Mouse (Mus musculus) lung, embryonic 14.5 days (tissue): Measurements from ENCODE around the gene Frmpd1. TPM values are rescaled to one million over a fixed set of nuclear protein-coding genes. Genes with fewer than 3 reads are reported as not detected.

Experiments
- ATAC-seq: fragments of 200-750 bp; cut with Nextera tagmentation; 2 replicates; pipeline ENCODE4 v1.8.0; 2017; ENCODE audit warnings: mild to moderate bottlenecking, moderate TSS enrichment, moderate library complexity; ENCODE audit not compliant: insufficient read depth
- DNase-seq: peaks from one replicate; pipeline ENCODE4 v3.0.0-alpha.2; 2015
- H3K27ac ChIP-seq: fragments of 300-500 bp; sonication (generic); 2 replicates; pipeline ENCODE4 v1.5.1; 2014; ENCODE audit warnings: low read depth, mild to moderate bottlenecking, moderate library complexity
- H3K27me3 ChIP-seq: fragments of 300-500 bp; sonication (generic); 2 replicates; pipeline ENCODE4 v1.6.1; 2014; ENCODE audit warnings: low read length, control low read depth; ENCODE audit not compliant: insufficient read depth
- H3K36me3 ChIP-seq: fragments of 300-500 bp; sonication (generic); 2 replicates; pipeline ENCODE4 v1.6.1; 2014; ENCODE audit warnings: control low read depth; ENCODE audit not compliant: insufficient read depth
- H3K4me1 ChIP-seq: fragments of 300-500 bp; sonication (generic); 2 replicates; pipeline ENCODE4 v1.6.1; 2014; ENCODE audit warnings: antibody characterized with exemption, control low read depth; ENCODE audit not compliant: insufficient read depth
- H3K4me2 ChIP-seq: fragments of 300-500 bp; sonication (generic); 2 replicates; pipeline ENCODE4 v1.6.1; 2014; ENCODE audit warnings: mild to moderate bottlenecking
- H3K4me3 ChIP-seq: fragments of 300-500 bp; sonication (generic); 2 replicates; pipeline ENCODE4 v1.5.1; 2014; ENCODE audit warnings: low read depth, low read length
- H3K9ac ChIP-seq: fragments of 300-500 bp; sonication (generic); 2 replicates; pipeline ENCODE4 v1.6.1; 2014
- H3K9me3 ChIP-seq: fragments of 300-500 bp; sonication (generic); 2 replicates; pipeline ENCODE4 v1.6.1; 2016; ENCODE audit warnings: low read depth, low read length, control low read depth
- CTCF ChIP-seq: IDR thresholded peaks from 2 replicates; pipeline ENCODE4 v1.5.1; 2016; ENCODE audit warnings: antibody characterized with exemption, low read depth
- WGBS: fragments of 180-500 bp; shearing (Covaris S2); extraction: QIAGEN DNeasy Blood & Tissue Kit; methylation state at CpG from one replicate; pipeline ENCODE4 v1.1.7; 2014; 5-methylcytosine and 5-hydroxymethylcytosine counted together
- polyA plus RNA-seq: library from polyadenylated mRNA; unstranded; fragments of >200 nt; fragmentation: Nextera tagmentation; extraction: Ambion mirVana; gene quantifications from 2 replicates; pipeline ENCODE4 v1.2.1, GENCODE M21; 2014

Gene Frmpd1
- polyA plus RNA-seq, 1 experiment from 2014 or later: 0.18 TPM

DNA sequence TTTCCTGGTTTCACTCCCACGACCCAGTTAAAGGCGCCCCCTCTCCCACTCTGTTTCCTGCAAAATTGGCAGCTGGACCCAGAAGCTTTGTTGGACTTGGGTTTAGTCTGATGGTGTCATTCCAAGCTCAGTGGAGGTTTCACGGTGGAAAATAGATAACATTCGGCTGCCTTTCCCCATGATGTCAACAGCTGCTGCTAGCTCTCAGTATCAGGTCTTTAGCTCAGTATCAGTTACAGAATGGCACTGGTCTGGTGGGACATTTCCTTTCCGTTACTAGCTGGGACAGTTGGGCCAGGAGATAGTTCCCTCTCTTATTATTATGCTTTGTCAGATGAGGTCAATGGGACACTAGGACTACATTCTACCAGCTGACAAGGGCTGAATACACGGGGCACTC is 23.9 kb upstream of the Frmpd1 start:
- 52% methylated on average over 6 of the region's 6 CpGs for WGBS
- H3K27me3 ChIP-seq: no peaks in the 10 kb centered on the region
- H3K9me3 ChIP-seq: no peaks in the 10 kb centered on the region
- H3K4me1 ChIP-seq: no peaks in the 10 kb centered on the region
- H3K4me3 ChIP-seq: no peak overlapping the region
- H3K9ac ChIP-seq: no peak overlapping the region
- DNase-seq (no peak), ATAC-seq (no peak)
- H3K4me2 ChIP-seq: no peak overlapping the region
- no peak for TF ChIP-seq CTCF
- H3K36me3 ChIP-seq: no peaks in the 10 kb centered on the region
- no peak overlapping the region for H3K27ac ChIP-seq

DNA sequence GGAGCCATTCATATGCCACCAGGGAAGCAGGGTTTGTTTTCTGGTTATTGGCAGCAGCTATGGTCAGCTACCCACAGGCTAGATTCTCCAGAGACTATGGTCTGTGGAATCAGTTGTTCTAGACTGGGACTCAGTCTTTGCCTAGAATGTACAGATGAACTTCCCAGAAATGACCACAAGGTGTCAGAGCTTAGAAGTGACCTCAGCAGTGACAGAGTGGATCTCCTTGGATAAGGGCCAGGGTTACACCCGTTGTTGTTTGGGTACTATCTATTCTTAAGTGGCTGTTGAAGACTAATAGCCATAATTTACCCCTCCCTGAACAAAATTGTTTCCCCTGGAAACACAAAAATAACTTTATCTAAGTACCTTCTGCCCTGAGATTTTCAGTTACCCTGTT is 21.0 kb upstream of the Frmpd1 start:
- no peaks in the 10 kb centered on the region for H3K4me1 ChIP-seq
- no peak overlapping the region for H3K27ac ChIP-seq
- H3K4me2 ChIP-seq: no peak overlapping the region
- H3K27me3 ChIP-seq: no peaks in the 10 kb centered on the region
- WGBS: 3% methylated on average over 1 of the region's 1 CpGs
- H3K9me3 ChIP-seq: no peaks in the 10 kb centered on the region
- no peak; the same call in 1 of the 2 replicates for ATAC-seq
- peak; percentile 63 for TF ChIP-seq CTCF
- no peaks in the 10 kb centered on the region for H3K36me3 ChIP-seq
- no peak overlapping the region for H3K9ac ChIP-seq
- no peak overlapping the region for H3K4me3 ChIP-seq
- peak; percentile 68 for DNase-seq

DNA sequence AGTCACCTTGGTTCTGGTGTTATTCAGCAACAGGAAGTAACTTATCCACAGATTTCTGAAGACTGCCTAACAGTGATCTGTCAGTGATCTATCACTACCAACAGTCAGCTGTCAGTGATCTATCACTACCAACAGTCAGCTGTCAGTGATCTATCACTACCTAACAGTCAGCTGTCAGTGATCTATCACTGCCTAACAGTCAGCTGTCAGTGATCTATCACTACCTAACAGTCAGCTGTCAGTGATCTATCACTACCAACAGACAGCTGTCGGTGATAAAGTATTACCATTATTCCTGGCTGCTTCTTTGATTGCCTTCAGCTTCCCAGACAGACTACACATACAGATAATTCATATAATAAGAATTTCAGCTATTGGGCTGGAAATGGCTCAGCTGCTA is 19.2 kb upstream of the Frmpd1 start:
- Histone ChIP-seq H3K4me1 (no peaks in the 10 kb centered on the region), H3K36me3 (no peaks in the 10 kb centered on the region), H3K27ac (no peak overlapping the region), H3K4me3 (no peak overlapping the region), H3K27me3 (no peaks in the 10 kb centered on the region), H3K9ac (no peak overlapping the region), H3K4me2 (no peak overlapping the region), H3K9me3 (no peaks in the 10 kb centered on the region)
- DNase-seq (peak; percentile 17), ATAC-seq (no peak)
- 90% methylated on average over 1 of the region's 1 CpGs for WGBS
- TF ChIP-seq CTCF: no peak

DNA sequence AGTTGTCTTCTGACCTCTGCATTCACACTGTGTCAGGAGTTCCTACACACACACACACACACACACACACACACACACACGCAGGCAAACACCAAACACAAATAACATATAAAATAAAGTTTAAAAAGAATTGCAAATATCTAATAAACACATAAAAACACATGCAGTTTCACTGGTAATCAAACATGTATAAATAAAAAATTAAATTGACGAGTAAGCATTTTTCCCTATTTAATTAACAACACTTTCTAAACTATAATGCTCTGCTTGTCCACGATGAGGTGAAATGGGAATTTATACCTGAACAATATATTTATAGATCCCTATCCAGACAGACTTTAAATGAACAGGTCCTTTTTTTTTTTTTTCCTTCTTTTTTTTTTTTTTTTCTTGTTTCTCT is 18.7 kb upstream of the Frmpd1 start:
- Histone ChIP-seq H3K27ac (no peak overlapping the region), H3K36me3 (no peaks in the 10 kb centered on the region), H3K27me3 (no peaks in the 10 kb centered on the region), H3K9ac (no peak overlapping the region), H3K9me3 (no peaks in the 10 kb centered on the region), H3K4me1 (no peaks in the 10 kb centered on the region), H3K4me2 (no peak overlapping the region), H3K4me3 (no peak overlapping the region)
- DNase-seq (no peak), ATAC-seq (no peak)
- WGBS: 82% methylated on average over 3 of the region's 3 CpGs
- no peak for TF ChIP-seq CTCF

DNA sequence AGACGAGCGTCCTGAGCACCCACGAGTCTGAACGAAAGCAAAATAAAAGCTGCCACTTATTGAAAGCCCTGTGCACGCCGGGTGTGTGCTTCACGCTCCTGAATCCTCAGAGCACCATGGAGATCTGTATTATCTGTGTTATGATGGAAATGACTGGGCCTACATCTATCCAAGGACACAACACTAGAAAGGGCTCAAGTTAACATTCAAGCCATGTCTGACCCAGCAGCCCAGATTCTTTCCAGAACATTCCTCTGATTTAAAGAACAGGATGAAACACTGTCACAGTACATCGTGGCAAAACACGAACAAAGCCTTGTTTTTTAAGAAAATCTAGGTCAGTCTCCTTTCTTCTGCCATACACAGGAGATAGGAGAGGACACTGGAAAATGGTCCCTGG is 13.3 kb upstream of the Frmpd1 start:
- Histone ChIP-seq H3K4me2 (no peak overlapping the region), H3K36me3 (no peaks in the 10 kb centered on the region), H3K4me3 (no peak overlapping the region), H3K27ac (no peak overlapping the region), H3K4me1 (no peaks in the 10 kb centered on the region), H3K9me3 (no peaks in the 10 kb centered on the region), H3K9ac (no peak overlapping the region), H3K27me3 (no peaks in the 10 kb centered on the region)
- TF ChIP-seq CTCF: no peak
- ATAC-seq (no peak), DNase-seq (no peak)
- 83% methylated on average over 9 of the region's 9 CpGs for WGBS

DNA sequence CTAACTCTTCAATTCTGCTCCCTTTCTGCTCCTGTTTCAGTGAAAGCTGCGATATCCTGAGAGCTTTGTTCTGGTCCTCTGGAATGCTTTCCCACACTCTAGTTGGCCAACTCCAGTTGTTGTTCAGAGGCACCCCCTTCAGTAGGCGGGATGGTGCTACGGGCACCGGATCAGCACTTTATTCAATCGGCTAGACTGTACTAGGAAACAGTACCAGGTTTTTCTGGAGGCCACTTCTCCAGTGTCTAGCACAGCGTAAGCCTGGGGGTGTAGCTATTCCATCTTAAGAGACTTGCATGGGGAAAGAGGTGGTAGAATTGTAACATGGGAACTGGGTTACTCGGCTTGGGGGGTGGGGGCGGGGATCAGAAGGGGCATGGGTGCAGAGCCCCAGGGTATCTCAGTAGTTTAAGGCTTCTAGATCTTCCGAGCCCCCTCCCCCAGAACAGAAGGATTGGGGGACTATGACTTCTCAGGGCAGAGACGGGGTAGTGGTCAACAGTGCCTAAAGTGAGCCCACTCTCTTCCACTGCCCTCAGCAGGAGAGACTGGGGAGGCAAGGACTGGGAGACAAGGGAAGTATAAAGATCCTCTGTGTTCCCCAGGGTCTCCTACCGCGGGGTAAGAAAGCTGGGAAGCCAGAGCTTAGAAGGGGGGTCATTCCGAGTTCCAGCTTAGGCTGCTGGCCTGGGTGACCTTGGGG is 706 bp upstream of the Frmpd1 start:
- H3K27ac ChIP-seq: no peak overlapping the region
- H3K9ac ChIP-seq: peak overlapping the region; percentile 60
- H3K4me3 ChIP-seq: peak overlapping the region; percentile 61
- ATAC-seq: no peak; the same call in 1 of the 2 replicates
- 26% methylated on average over 13 of the region's 13 CpGs for WGBS
- H3K27me3 ChIP-seq: peaks cover 32% of the 10 kb centered on the region
- peak overlapping the region; percentile 100 for H3K4me2 ChIP-seq
- no peaks in the 10 kb centered on the region for H3K4me1 ChIP-seq
- peak; percentile 11 for DNase-seq
- H3K9me3 ChIP-seq: no peaks in the 10 kb centered on the region
- no peak for TF ChIP-seq CTCF
- H3K36me3 ChIP-seq: no peaks in the 10 kb centered on the region

DNA sequence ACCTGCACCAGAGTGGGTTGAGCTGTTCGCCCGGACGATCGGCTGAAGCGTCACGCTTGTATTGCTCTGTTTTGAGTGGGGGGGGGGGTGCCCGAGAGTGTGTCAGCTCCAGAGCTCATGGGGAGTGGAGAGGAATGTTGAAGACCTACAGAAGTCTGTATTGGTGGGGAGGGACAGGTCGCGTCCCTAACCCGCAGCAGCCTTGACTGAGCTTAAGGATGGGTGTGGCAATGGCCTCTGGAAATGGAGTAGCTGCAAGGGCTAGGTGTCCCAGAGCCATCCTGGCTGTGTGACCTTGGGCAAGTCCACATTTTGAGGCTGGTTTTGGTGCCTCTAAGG is 625 bp downstream of the Frmpd1 start:
- TF ChIP-seq CTCF: no peak
- ATAC-seq (peak; percentile 12; the same call in 1 of the 2 replicates), DNase-seq (no peak)
- Histone ChIP-seq H3K9ac (peak overlapping the region; percentile 60; the same call in 1 of the 2 replicates), H3K4me2 (peak overlapping the region; percentile 100), H3K9me3 (no peaks in the 10 kb centered on the region), H3K4me1 (no peaks in the 10 kb centered on the region), H3K4me3 (peak overlapping the region; percentile 61), H3K36me3 (no peaks in the 10 kb centered on the region), H3K27ac (no peak overlapping the region), H3K27me3 (peaks cover 29% of the 10 kb centered on the region)
- WGBS: 1% methylated on average over 10 of the region's 10 CpGs

DNA sequence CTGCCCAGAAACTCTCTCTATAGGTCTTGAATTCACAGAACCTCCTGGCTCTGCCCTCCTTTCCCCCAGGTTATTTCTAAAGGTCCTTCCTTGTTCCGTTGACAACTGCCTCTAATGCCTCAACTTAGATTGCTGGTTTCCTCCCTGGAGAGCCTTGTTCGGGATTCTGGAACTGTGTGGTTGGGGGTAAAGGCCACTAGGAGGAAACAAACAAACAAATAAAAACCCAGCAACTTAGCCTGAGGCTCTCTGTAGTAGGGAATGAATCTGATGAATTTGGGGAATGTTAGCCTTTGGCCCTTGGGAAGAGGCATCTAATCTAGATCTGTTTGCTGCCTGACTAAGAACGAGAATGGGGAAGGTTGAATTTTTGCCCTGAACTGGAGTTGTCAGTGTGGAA is 13.6 kb downstream of the Frmpd1 start:
- Histone ChIP-seq H3K4me1 (no peaks in the 10 kb centered on the region), H3K4me3 (no peak overlapping the region), H3K27ac (no peak overlapping the region), H3K9me3 (no peaks in the 10 kb centered on the region), H3K4me2 (no peak overlapping the region), H3K9ac (no peak overlapping the region), H3K36me3 (no peaks in the 10 kb centered on the region), H3K27me3 (no peaks in the 10 kb centered on the region)
- WGBS: 45% methylated on average over 3 of the region's 3 CpGs
- no peak for ATAC-seq
- no peak for DNase-seq
- no peak for TF ChIP-seq CTCF
